Comparison of ENCODE assay signal across 19 mouse cellular contexts in genomic region chr10:108314396-108314795, GRCm38 (mm10). TPM values are rescaled to one million over a fixed set of nuclear protein-coding genes. Genes with fewer than 3 reads are reported as not detected.
A peak's percentile ranks its signal among the peaks of the same experiment; 100 is the strongest.
DNase-seq lines count a peak whose midpoint lies in the region; ATAC-seq and TF ChIP-seq lines count a peak whose summit lies in the region.
"Had no signal": no experiment of that assay in that cellular context is flagged by ENCODE, and none has a peak within 500 bp of the region (broad histone marks: within the 10 kb centered on the region; RNA-seq: fewer than 3 reads in every experiment).

No protein-coding gene starts in this region.

- intact Hi-C loops in left cerebral cortex, adult 2 months (cut with DNase I) = no loop called here

- no peak overlapping the region for H3K4me2 ChIP-seq in embryonic facial prominence, embryonic 13.5 days
- no peak overlapping the region for H3K4me2 ChIP-seq in liver, embryonic 12.5 days
- no peak overlapping the region for H3K4me2 ChIP-seq in liver, postnatal 0 days (ENCODE audit: low read depth, low read length)
- H3K4me2 ChIP-seq in liver, embryonic 15.5 days = no peak overlapping the region
- H3K4me2 ChIP-seq: forebrain, embryonic 15.5 days; heart, embryonic 11.5 days; hindbrain, embryonic 14.5 days had no signal

- no peak overlapping the region for H3K4me3 ChIP-seq in embryonic facial prominence, embryonic 13.5 days
- H3K4me3 ChIP-seq in embryonic facial prominence, embryonic 10.5 days = no peak overlapping the region
- H3K4me3 ChIP-seq in liver, embryonic 12.5 days = no peak overlapping the region
- H3K4me3 ChIP-seq in liver, postnatal 0 days (ENCODE audit: low read depth, low read length) = no peak overlapping the region
- H3K4me3 ChIP-seq in liver, embryonic 15.5 days (replicated peaks) = no peak overlapping the region
- no peak overlapping the region for H3K4me3 ChIP-seq in left cerebral cortex, adult 2 months
- H3K4me3 ChIP-seq: forebrain, embryonic 15.5 days; hindbrain, embryonic 10.5 days had no signal

- peak overlapping the region; percentile 17; the same call in 1 of the 2 replicates for H3K27ac ChIP-seq in embryonic facial prominence, embryonic 13.5 days
- no peak overlapping the region for H3K27ac ChIP-seq in embryonic facial prominence, embryonic 10.5 days (replicated peaks)
- no peak overlapping the region for H3K27ac ChIP-seq in liver, embryonic 12.5 days
- H3K27ac ChIP-seq in liver, postnatal 0 days (ENCODE audit: low read depth) = no peak overlapping the region
- no peak overlapping the region for H3K27ac ChIP-seq in liver, embryonic 15.5 days (replicated peaks)
- no peak overlapping the region for H3K27ac ChIP-seq in left cerebral cortex, adult 2 months
- H3K27ac ChIP-seq: forebrain, embryonic 15.5 days; hindbrain, embryonic 10.5 days; hindbrain, embryonic 14.5 days had no signal

- 77% methylated on average over 8 of the region's 8 CpGs for WGBS in embryonic facial prominence, embryonic 13.5 days
- WGBS in embryonic facial prominence, embryonic 10.5 days = 93% methylated on average over 8 of the region's 8 CpGs
- 51% methylated on average over 8 of the region's 8 CpGs for WGBS in liver, embryonic 12.5 days (ENCODE audit: insufficient replicate concordance)
- 79% methylated on average over 8 of the region's 8 CpGs for WGBS in liver, postnatal 0 days (ENCODE audit: insufficient replicate concordance)
- 60% methylated on average over 8 of the region's 8 CpGs for WGBS in liver, embryonic 15.5 days (ENCODE audit: insufficient replicate concordance)

- H3K4me1 ChIP-seq in embryonic facial prominence, embryonic 13.5 days = no peaks in the 10 kb centered on the region
- no peaks in the 10 kb centered on the region for H3K4me1 ChIP-seq in embryonic facial prominence, embryonic 10.5 days
- H3K4me1 ChIP-seq in liver, embryonic 12.5 days = peaks cover 9% of the 10 kb centered on the region
- no peaks in the 10 kb centered on the region for H3K4me1 ChIP-seq in liver, postnatal 0 days (ENCODE audit: insufficient read depth)
- peaks cover 4% of the 10 kb centered on the region; the same call in 1 of the 2 replicates for H3K4me1 ChIP-seq in liver, embryonic 15.5 days (replicated peaks)
- H3K4me1 ChIP-seq: forebrain, embryonic 15.5 days; hindbrain, embryonic 10.5 days had no signal

- DNase-seq in embryonic facial prominence, embryonic 10.5 days (ENCODE audit: low spot score) = no peak
- no peak for DNase-seq in liver, postnatal 0 days
- DNase-seq in left cerebral cortex, adult 2 months (ENCODE audit: extremely low spot score in 1 of 2, low spot score in 2 of 2) = no peak
- no peak for DNase-seq in neural tube, embryonic 10.5 days (ENCODE audit: extremely low spot score, low spot score)
- DNase-seq: adrenal gland, postnatal 14 days; B cell, adult 2 months; cerebellum, adult 2 months; cerebellum, postnatal 10 days; gastrocnemius, postnatal 36 days had no signal

- ATAC-seq in embryonic facial prominence, embryonic 13.5 days (ENCODE audit: insufficient number of reproducible peaks, insufficient read depth, low FRiP score, low TSS enrichment, low read depth) = no peak
- ATAC-seq in liver, embryonic 12.5 days = peak; percentile 81
- no peak for ATAC-seq in liver, postnatal 0 days
- ATAC-seq in liver, embryonic 15.5 days (ENCODE audit: insufficient read depth) = peak; percentile 47; the same call in 1 of the 2 replicates
- ATAC-seq: activated CD4-positive, CD25-positive, alpha-beta regulatory T cell, adult 4 months; CD4-positive, CD25-positive, alpha-beta regulatory T cell, adult 4 months; forebrain, embryonic 15.5 days; Patski had no signal

- no peak overlapping the region for H3K9ac ChIP-seq in embryonic facial prominence, embryonic 13.5 days
- H3K9ac ChIP-seq in liver, embryonic 12.5 days = no peak overlapping the region
- H3K9ac ChIP-seq in liver, postnatal 0 days (replicated peaks) = no peak overlapping the region
- no peak overlapping the region for H3K9ac ChIP-seq in liver, embryonic 15.5 days
- H3K9ac ChIP-seq: forebrain, embryonic 15.5 days; hindbrain, embryonic 14.5 days had no signal

- H3K36me3 ChIP-seq in embryonic facial prominence, embryonic 13.5 days = no peaks in the 10 kb centered on the region
- H3K36me3 ChIP-seq in embryonic facial prominence, embryonic 10.5 days (replicated peaks) = no peaks in the 10 kb centered on the region
- H3K36me3 ChIP-seq in liver, embryonic 12.5 days = no peaks in the 10 kb centered on the region
- H3K36me3 ChIP-seq in liver, postnatal 0 days (replicated peaks; ENCODE audit: insufficient read depth, low read length) = no peaks in the 10 kb centered on the region
- H3K36me3 ChIP-seq in liver, embryonic 15.5 days (replicated peaks) = no peaks in the 10 kb centered on the region
- H3K36me3 ChIP-seq: forebrain, embryonic 15.5 days; hindbrain, embryonic 10.5 days had no signal

- no peak for TF ChIP-seq CTCF in liver, postnatal 0 days (IDR thresholded peaks at IDR 0.05; ENCODE audit: low read depth)
- TF ChIP-seq CTCF in left cerebral cortex, adult 2 months (IDR thresholded peaks at IDR 0.05) = no peak

- no peak for TF ChIP-seq EP300 in liver, postnatal 0 days (IDR thresholded peaks at IDR 0.05; ENCODE audit: low read depth)

- no peaks in the 10 kb centered on the region for H3K9me3 ChIP-seq in embryonic facial prominence, embryonic 13.5 days
- H3K9me3 ChIP-seq in embryonic facial prominence, embryonic 10.5 days = no peaks in the 10 kb centered on the region
- no peaks in the 10 kb centered on the region for H3K9me3 ChIP-seq in liver, embryonic 12.5 days (replicated peaks)
- H3K9me3 ChIP-seq in liver, postnatal 0 days (ENCODE audit: low read length) = no peaks in the 10 kb centered on the region
- no peaks in the 10 kb centered on the region for H3K9me3 ChIP-seq in liver, embryonic 15.5 days (replicated peaks)
- H3K9me3 ChIP-seq: forebrain, embryonic 15.5 days; hindbrain, embryonic 10.5 days had no signal

- no peaks in the 10 kb centered on the region for H3K27me3 ChIP-seq in embryonic facial prominence, embryonic 13.5 days
- H3K27me3 ChIP-seq in embryonic facial prominence, embryonic 10.5 days (replicated peaks; ENCODE audit: low read depth, poor library complexity, severe bottlenecking) = no peaks in the 10 kb centered on the region
- H3K27me3 ChIP-seq in liver, embryonic 12.5 days (replicated peaks) = no peaks in the 10 kb centered on the region
- no peaks in the 10 kb centered on the region for H3K27me3 ChIP-seq in liver, postnatal 0 days (ENCODE audit: insufficient read depth, low read length)
- H3K27me3 ChIP-seq in liver, embryonic 15.5 days = no peaks in the 10 kb centered on the region
- H3K27me3 ChIP-seq: forebrain, embryonic 15.5 days; Patski had no signal

RNA-seq across cellular contexts. Expression of gene Pawr, which starts 17.5 kb away (rescaled TPM):
- 5.8 and 6.3 TPM in 2 replicates for polyA plus RNA-seq in embryonic facial prominence, embryonic 13.5 days (2015; fragmentation: Nextera tagmentation; extraction: Ambion mirVana)
- polyA plus RNA-seq in embryonic facial prominence, embryonic 10.5 days (2016; fragmentation: Nextera tagmentation; extraction: Ambion mirVana) = 7.6 and 9.1 TPM in 2 replicates
- polyA plus RNA-seq in liver, embryonic 12.5 days (2016; fragmentation: Nextera tagmentation; extraction: Ambion mirVana) = 11.6 and 12.6 TPM in 2 replicates
- 3.5 and 4.9 TPM in 2 replicates for polyA plus RNA-seq in liver, postnatal 0 days (2015; fragmentation: Nextera tagmentation; extraction: Ambion mirVana)
- 4.1 and 4.5 TPM in 2 replicates for polyA plus RNA-seq in liver, embryonic 15.5 days (2015; fragmentation: Nextera tagmentation; extraction: Ambion mirVana)
- 1 to 10 TPM; 2.7 to 3.9 TPM for total RNA-seq in left cerebral cortex, adult 2 months (2021)
- polyA plus RNA-seq: activated CD4-positive, CD25-positive, alpha-beta regulatory T cell, adult 4 months; CD4-positive, CD25-positive, alpha-beta regulatory T cell, adult 4 months had no signal

Comparison
In these comparisons a context has a peak if more than half of its experiments do, and no peak if none do; other contexts are left out.
1. ATAC-seq: peak in liver, embryonic 12.5 days (single experiment) and liver, embryonic 15.5 days (single experiment); none in embryonic facial prominence, embryonic 13.5 days (single experiment) and liver, postnatal 0 days (single experiment).